Mouse (Mus musculus): ENCODE measurements around the gene Spryd7. TPM values are rescaled to one million over a fixed set of nuclear protein-coding genes. Genes with fewer than 3 reads are reported as not detected.
A peak's percentile ranks its signal among the peaks of the same experiment; 100 is the strongest.
"Not testable (repeated sequence)": the region's sequence is repeated elsewhere in the genome, so short reads cannot be mapped to it uniquely, and the experiment has no call there.

Spryd7 gene
- polyA plus RNA-seq, 1 experiment, result 9.7 TPM

DNA sequence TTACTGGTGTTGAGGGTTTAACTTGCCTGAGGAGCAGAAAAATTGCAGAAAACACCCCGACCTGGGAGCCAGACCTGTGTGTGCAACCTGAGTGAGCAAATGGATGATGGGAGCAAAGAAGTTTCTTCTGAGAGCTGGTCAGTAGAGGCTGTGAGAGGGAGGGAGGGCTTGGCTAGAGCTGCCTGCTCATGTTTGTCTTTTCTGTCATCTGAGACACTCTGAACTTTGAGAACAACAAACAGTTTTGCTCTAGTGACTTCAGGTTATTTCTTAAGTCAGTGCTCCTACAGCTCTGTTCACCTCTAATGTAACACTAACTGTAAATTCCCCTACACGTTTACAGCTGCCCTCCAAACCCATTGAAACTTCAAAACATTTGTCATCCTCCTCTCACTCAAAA lies 12.7 kb upstream of the Spryd7 start:
- Histone ChIP-seq H3K4me1 (ENCODE audit: control insufficient read depth, insufficient read depth, low read length) (no peaks in the 10 kb centered on the region; the same call in 1 of the 2 replicates), H3K27ac (ENCODE audit: insufficient read depth, low read depth, low read length) (no peak overlapping the region), H3K27me3 (replicated peaks; ENCODE audit: control insufficient read depth, insufficient read depth, low read length) (no peaks in the 10 kb centered on the region), H3K4me3 (ENCODE audit: insufficient read depth, low read depth, low read length) (no peak overlapping the region), H3K36me3 (ENCODE audit: control insufficient read depth, insufficient read depth, low read length) (no peaks in the 10 kb centered on the region)
- DNase-seq, result peak; percentile 49
- no peak for TF ChIP-seq POLR2A (IDR thresholded peaks at IDR 0.05; ENCODE audit: low read depth, low read length)
- no peak for TF ChIP-seq CTCF (conservative IDR thresholded peaks at IDR 0.05; ENCODE audit: insufficient read depth, insufficient read length, low read depth, low read length)
- whole genome bisulfite sequencing, result 18% methylated on average over 2 of the region's 2 CpGs

DNA sequence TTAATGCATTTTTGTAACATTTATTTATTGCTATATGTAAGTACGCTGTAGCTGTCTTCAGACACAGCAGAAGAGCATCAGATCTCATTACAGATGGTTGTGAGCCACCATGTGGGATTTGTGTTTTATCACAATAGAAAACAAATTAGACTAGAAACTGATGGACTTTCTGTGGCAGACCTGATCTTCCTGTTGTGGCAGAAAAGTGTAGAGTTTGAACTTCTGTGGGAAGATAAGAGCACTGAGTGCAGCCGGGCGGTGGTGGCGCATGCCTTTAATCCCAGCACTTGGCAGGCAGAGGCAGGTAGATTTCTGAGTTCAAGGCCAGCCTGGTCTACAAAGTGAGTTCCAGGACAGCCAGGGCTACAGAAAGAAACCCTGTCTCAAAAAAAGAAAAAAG lies 9.5 kb upstream of the Spryd7 start:
- 95% methylated on average over 4 of the region's 4 CpGs for WGBS
- H3K27ac ChIP-seq (ENCODE audit: insufficient read depth, low read depth, low read length); DNase-seq; H3K4me1 ChIP-seq (ENCODE audit: control insufficient read depth, insufficient read depth, low read length); H3K4me3 ChIP-seq (ENCODE audit: insufficient read depth, low read depth, low read length); H3K36me3 ChIP-seq (ENCODE audit: control insufficient read depth, insufficient read depth, low read length); H3K27me3 ChIP-seq (replicated peaks; ENCODE audit: control insufficient read depth, insufficient read depth, low read length): not testable (repeated sequence)

DNA sequence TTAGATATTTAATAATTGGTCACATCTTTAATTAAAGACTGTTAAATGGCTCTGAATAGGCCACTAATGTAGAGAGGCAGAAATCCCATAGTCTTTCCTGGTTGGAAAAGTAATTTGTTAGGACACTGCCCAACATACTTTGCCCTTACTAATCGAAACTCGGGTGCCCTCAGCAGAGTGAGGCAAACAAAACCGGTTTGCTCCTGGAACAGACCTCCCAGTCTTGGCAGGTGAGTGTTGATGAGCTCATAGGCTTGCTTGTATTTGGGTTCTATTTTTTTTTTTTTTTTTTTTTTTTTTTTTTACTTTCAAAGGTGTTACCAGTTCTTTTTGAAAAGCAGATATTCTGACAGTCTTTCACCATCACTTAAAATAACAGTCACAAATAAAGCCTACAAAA lies 3.2 kb upstream of the Spryd7 start:
- peak; percentile 70 for DNase-seq
- Histone ChIP-seq H3K27me3 (replicated peaks; ENCODE audit: control insufficient read depth, insufficient read depth, low read length) (no peaks in the 10 kb centered on the region), H3K4me1 (ENCODE audit: control insufficient read depth, insufficient read depth, low read length) (no peaks in the 10 kb centered on the region), H3K36me3 (ENCODE audit: control insufficient read depth, insufficient read depth, low read length) (no peaks in the 10 kb centered on the region), H3K4me3 (ENCODE audit: insufficient read depth, low read depth, low read length) (no peak overlapping the region), H3K27ac (ENCODE audit: insufficient read depth, low read depth, low read length) (no peak overlapping the region)
- WGBS, result 31% methylated on average over 3 of the region's 3 CpGs
- TF ChIP-seq CTCF (conservative IDR thresholded peaks at IDR 0.05; ENCODE audit: insufficient read depth, insufficient read length, low read depth, low read length) (no peak), POLR2A (IDR thresholded peaks at IDR 0.05; ENCODE audit: low read depth, low read length) (no peak)

DNA sequence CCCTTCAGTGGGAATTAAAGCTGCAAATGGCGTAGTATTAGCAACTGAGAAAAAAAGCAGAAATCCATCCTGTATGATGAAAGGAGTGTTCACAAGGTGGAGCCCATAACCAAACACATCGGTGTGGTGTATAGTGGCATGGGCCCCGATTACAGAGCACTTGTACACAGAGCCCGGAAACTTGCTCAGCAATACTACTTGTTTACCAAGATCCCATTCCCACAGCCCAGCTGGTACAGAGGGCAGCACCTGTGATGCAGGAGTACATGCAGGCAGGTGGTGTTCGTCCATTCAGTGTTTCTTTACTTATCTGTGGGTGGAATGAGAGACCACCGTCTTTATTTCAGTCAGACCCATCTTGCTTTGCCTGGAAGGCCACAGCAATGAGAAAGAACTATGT lies 2.2 kb upstream of the Spryd7 start:
- Histone ChIP-seq H3K27me3 (replicated peaks; ENCODE audit: control insufficient read depth, insufficient read depth, low read length) (no peaks in the 10 kb centered on the region), H3K4me1 (ENCODE audit: control insufficient read depth, insufficient read depth, low read length) (no peaks in the 10 kb centered on the region), H3K4me3 (ENCODE audit: insufficient read depth, low read depth, low read length) (no peak overlapping the region), H3K36me3 (ENCODE audit: control insufficient read depth, insufficient read depth, low read length) (no peaks in the 10 kb centered on the region), H3K27ac (ENCODE audit: insufficient read depth, low read depth, low read length) (no peak overlapping the region)
- DNase-seq, result peak; percentile 7
- no peak for TF ChIP-seq POLR2A (IDR thresholded peaks at IDR 0.05; ENCODE audit: low read depth, low read length)
- no peak for TF ChIP-seq CTCF (conservative IDR thresholded peaks at IDR 0.05; ENCODE audit: insufficient read depth, insufficient read length, low read depth, low read length)
- WGBS, result 93% methylated on average over 6 of the region's 6 CpGs

DNA sequence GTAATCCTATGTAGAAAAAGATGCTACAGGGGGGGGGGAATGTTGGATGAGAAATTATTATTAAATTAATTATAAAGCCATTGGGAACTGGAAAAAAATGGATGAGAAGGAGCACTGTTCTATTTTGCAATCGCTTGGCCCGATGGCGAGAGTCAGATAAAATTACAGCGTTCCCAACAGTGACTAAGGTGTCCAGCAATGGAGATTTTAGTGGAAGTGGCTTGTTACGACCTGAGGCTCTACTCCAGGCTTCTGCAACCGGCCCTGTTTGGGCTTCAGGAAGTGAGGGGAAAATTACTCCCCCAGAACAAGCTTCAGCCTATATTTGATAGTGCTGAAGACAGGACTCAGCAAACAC lies 776 bp downstream of the Spryd7 start:
- Histone ChIP-seq H3K4me3 (ENCODE audit: insufficient read depth, low read depth, low read length) (peak overlapping the region; percentile 94), H3K27me3 (replicated peaks; ENCODE audit: control insufficient read depth, insufficient read depth, low read length) (no peaks in the 10 kb centered on the region), H3K4me1 (ENCODE audit: control insufficient read depth, insufficient read depth, low read length) (no peaks in the 10 kb centered on the region), H3K36me3 (ENCODE audit: control insufficient read depth, insufficient read depth, low read length) (no peaks in the 10 kb centered on the region), H3K27ac (ENCODE audit: insufficient read depth, low read depth, low read length) (peak overlapping the region; percentile 75)
- TF ChIP-seq POLR2A (IDR thresholded peaks at IDR 0.05; ENCODE audit: low read depth, low read length) (no peak), CTCF (conservative IDR thresholded peaks at IDR 0.05; ENCODE audit: insufficient read depth, insufficient read length, low read depth, low read length) (no peak)
- no peak for DNase-seq
- 3% methylated on average over 6 of the region's 6 CpGs for WGBS

DNA sequence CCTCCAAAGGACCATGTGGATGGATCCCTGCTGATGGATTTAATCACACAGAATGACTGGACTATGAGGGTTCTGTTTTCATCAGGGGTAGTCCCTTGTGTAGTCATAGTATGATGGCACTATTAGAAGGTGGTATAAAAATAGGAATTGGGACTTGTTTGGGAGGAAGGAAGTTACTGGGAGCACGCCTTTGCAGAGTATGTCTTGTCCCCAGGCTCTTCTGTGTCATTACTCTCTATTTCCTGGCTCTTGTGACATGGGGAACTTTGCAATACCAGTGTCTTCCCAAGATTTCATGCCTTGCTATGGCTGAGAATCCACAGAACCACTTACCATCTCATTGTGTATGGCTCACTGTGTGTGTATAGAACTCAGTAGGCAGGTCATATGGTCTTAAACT lies 8.1 kb downstream of the Spryd7 start:
- no peak overlapping the region for H3K4me3 ChIP-seq (ENCODE audit: insufficient read depth, low read depth, low read length)
- no peaks in the 10 kb centered on the region for H3K4me1 ChIP-seq (ENCODE audit: control insufficient read depth, insufficient read depth, low read length)
- peaks cover 2% of the 10 kb centered on the region; the same call in 1 of the 2 replicates for H3K36me3 ChIP-seq (ENCODE audit: control insufficient read depth, insufficient read depth, low read length)
- no peak for TF ChIP-seq CTCF (conservative IDR thresholded peaks at IDR 0.05; ENCODE audit: insufficient read depth, insufficient read length, low read depth, low read length)
- TF ChIP-seq POLR2A (IDR thresholded peaks at IDR 0.05; ENCODE audit: low read depth, low read length), result no peak
- H3K27me3 ChIP-seq (replicated peaks; ENCODE audit: control insufficient read depth, insufficient read depth, low read length), result no peaks in the 10 kb centered on the region
- 71% methylated on average over 1 of the region's 1 CpGs for WGBS
- peak; percentile 9 for DNase-seq
- H3K27ac ChIP-seq (ENCODE audit: insufficient read depth, low read depth, low read length), result peak overlapping the region; percentile 11; the same call in 1 of the 2 replicates

DNA sequence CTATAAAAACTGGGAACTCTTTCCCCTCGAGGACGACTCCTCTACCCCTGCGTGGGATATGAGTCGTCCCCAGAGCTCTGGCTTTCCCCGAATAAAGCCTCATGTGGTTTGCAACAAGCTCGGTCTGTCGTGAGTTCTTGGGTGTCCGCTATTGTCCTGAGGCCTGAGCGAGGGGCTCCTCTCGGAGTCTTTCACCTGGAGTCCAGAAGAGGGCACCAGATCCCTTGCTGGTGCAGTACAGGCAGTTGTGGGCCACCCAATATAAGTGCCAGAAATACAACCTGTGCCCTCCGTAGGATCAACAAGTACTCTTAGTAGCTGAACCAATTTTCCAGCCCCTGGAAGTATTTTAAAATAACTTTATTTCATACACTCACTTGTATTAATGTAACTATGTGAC lies 18.9 kb downstream of the Spryd7 start:
- not testable (repeated sequence) for H3K4me3 ChIP-seq (ENCODE audit: insufficient read depth, low read depth, low read length); H3K27ac ChIP-seq (ENCODE audit: insufficient read depth, low read depth, low read length); H3K4me1 ChIP-seq (ENCODE audit: control insufficient read depth, insufficient read depth, low read length); DNase-seq; H3K36me3 ChIP-seq (ENCODE audit: control insufficient read depth, insufficient read depth, low read length); H3K27me3 ChIP-seq (replicated peaks; ENCODE audit: control insufficient read depth, insufficient read depth, low read length)
- peak; percentile 25; the same call in 1 of the 2 replicates for TF ChIP-seq CTCF (conservative IDR thresholded peaks at IDR 0.05; ENCODE audit: insufficient read depth, insufficient read length, low read depth, low read length)
- 89% methylated on average over 9 of the region's 11 CpGs for WGBS
